Mouse (Mus musculus): Measurements from ENCODE around the gene Cstf1. TPM values are rescaled to one million over a fixed set of nuclear protein-coding genes. Genes with fewer than 3 reads are reported as not detected.

The Cstf1 gene
- polyA plus RNA-seq, 1 experiment from 2014 or later: 50.5 TPM

DNA sequence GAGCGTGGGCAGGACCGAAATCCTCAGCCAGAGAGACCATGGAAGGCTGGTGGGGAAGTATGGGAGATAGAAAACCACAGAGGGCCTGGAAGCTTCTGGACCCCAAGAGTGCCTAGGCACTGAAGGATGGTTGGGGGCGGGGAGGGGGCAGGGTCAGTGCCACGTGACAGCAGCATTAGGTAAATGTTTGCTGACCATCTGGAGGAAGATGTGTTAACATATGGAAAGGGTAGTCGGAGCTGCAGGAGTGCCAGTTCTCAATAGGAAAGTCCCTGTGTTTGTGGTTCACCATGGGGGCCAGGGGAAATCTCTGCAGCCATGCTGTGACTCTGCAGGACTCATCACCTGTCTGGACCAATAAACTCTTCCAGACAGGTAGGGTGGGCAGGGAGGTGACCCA is 43.4 kb downstream of the Cstf1 start:
- no peak overlapping the region for H3K4me3 ChIP-seq (ENCODE audit: low read depth, low read length)
- ATAC-seq (replicated peaks; ENCODE audit: low FRiP score) (no peak), DNase-seq (ENCODE audit: low spot score) (no peak)
- peaks cover 10% of the 10 kb centered on the region for H3K4me1 ChIP-seq (replicated peaks; ENCODE audit: control insufficient read depth, insufficient read depth, low read length)
- no peaks in the 10 kb centered on the region for H3K36me3 ChIP-seq (ENCODE audit: control insufficient read depth, insufficient read depth, low read length)
- no peak overlapping the region for H3K27ac ChIP-seq (ENCODE audit: low read depth, low read length)
- no peak overlapping the region for H3K9ac ChIP-seq (ENCODE audit: low read depth, low read length)
- 47% methylated on average over 5 of the region's 5 CpGs for WGBS
- no peaks in the 10 kb centered on the region for H3K27me3 ChIP-seq (replicated peaks; ENCODE audit: control insufficient read depth, insufficient read depth, low read length)
- no peak overlapping the region for H3K4me2 ChIP-seq
- H3K9me3 ChIP-seq (ENCODE audit: control insufficient read depth, low read length): no peaks in the 10 kb centered on the region

DNA sequence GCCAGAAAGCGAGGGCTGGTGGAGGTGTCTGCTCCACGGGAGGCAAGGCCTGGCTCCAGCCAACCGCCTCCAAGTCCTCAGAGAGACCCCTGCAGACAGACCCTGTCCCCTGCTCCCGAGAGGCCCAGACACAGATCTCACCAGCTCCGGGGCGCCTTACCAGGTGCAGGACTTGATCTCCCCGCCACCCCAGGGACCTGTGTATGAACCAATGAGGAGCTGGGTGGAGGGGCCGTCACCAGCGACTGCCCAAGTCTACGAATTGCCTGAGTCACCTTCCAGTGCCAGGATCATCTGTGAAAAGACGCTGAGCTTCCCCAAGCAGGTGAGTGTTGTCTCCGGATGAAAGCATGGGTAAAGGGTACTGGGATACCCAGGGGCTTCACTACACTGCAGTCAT is 45.7 kb downstream of the Cstf1 start:
- Histone ChIP-seq H3K9ac (ENCODE audit: low read depth, low read length) (no peak overlapping the region), H3K9me3 (ENCODE audit: control insufficient read depth, low read length) (no peaks in the 10 kb centered on the region), H3K4me3 (ENCODE audit: low read depth, low read length) (no peak overlapping the region), H3K4me1 (replicated peaks; ENCODE audit: control insufficient read depth, insufficient read depth, low read length) (peaks cover 10% of the 10 kb centered on the region), H3K27ac (ENCODE audit: low read depth, low read length) (no peak overlapping the region), H3K27me3 (replicated peaks; ENCODE audit: control insufficient read depth, insufficient read depth, low read length) (no peaks in the 10 kb centered on the region), H3K4me2 (no peak overlapping the region), H3K36me3 (ENCODE audit: control insufficient read depth, insufficient read depth, low read length) (no peaks in the 10 kb centered on the region)
- no peak for DNase-seq (ENCODE audit: low spot score)
- 64% methylated on average over 12 of the region's 12 CpGs for WGBS
- no peak for ATAC-seq (replicated peaks; ENCODE audit: low FRiP score)

DNA sequence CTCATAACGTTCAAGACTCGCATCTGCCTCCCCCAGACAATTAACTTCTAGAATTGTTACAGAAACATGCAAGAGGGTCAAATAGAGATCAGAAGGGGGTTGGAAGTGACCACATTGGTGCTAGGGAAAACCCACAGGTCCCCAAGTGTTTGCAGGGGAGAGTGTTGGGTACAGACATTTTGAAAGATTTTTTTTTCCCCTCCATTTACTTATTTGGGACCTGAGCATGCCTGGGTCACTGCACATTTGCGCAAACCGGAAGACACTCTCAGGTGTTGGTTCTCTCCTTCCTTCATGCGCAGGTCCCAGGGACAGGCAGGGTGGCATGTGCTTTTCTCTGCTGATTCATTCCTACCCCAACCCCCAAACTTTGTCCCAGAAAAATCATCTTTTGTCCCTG is 46.4 kb downstream of the Cstf1 start:
- H3K27me3 ChIP-seq (replicated peaks; ENCODE audit: control insufficient read depth, insufficient read depth, low read length): no peaks in the 10 kb centered on the region
- no peaks in the 10 kb centered on the region for H3K36me3 ChIP-seq (ENCODE audit: control insufficient read depth, insufficient read depth, low read length)
- H3K9me3 ChIP-seq (ENCODE audit: control insufficient read depth, low read length): no peaks in the 10 kb centered on the region
- ATAC-seq (replicated peaks; ENCODE audit: low FRiP score): no peak
- 90% methylated on average over 5 of the region's 5 CpGs for WGBS
- no peak overlapping the region for H3K27ac ChIP-seq (ENCODE audit: low read depth, low read length)
- no peak overlapping the region for H3K9ac ChIP-seq (ENCODE audit: low read depth, low read length)
- DNase-seq (ENCODE audit: low spot score): no peak
- H3K4me2 ChIP-seq: no peak overlapping the region
- H3K4me3 ChIP-seq (ENCODE audit: low read depth, low read length): no peak overlapping the region
- H3K4me1 ChIP-seq (replicated peaks; ENCODE audit: control insufficient read depth, insufficient read depth, low read length): peaks cover 10% of the 10 kb centered on the region

DNA sequence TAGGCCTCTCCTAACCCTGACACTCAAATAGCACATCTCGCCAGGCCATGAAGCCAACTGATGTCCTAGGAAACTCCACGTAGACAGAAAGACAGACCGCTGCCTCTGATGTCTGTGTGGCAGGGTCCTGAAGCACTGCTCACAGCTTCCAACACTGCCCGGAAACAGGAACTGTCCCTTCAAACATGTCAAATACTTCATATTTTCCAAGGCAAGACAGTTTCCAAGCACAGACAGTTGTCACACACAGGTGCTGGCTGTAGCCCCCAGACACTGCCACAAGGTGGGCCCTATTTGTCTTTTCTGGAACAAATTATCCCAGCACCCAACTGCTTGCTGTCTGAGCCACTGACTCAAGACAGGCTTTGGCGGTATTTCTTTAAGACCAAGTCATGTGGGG is 47.7 kb downstream of the Cstf1 start:
- WGBS: 75% methylated on average over 5 of the region's 5 CpGs
- H3K4me1 ChIP-seq (replicated peaks; ENCODE audit: control insufficient read depth, insufficient read depth, low read length): peaks cover 4% of the 10 kb centered on the region
- no peak overlapping the region for H3K4me2 ChIP-seq
- DNase-seq (ENCODE audit: low spot score): no peak
- H3K9me3 ChIP-seq (ENCODE audit: control insufficient read depth, low read length): no peaks in the 10 kb centered on the region
- no peaks in the 10 kb centered on the region for H3K36me3 ChIP-seq (ENCODE audit: control insufficient read depth, insufficient read depth, low read length)
- no peak overlapping the region for H3K27ac ChIP-seq (ENCODE audit: low read depth, low read length)
- H3K4me3 ChIP-seq (ENCODE audit: low read depth, low read length): no peak overlapping the region
- no peak for ATAC-seq (replicated peaks; ENCODE audit: low FRiP score)
- no peaks in the 10 kb centered on the region for H3K27me3 ChIP-seq (replicated peaks; ENCODE audit: control insufficient read depth, insufficient read depth, low read length)
- no peak overlapping the region for H3K9ac ChIP-seq (ENCODE audit: low read depth, low read length)

DNA sequence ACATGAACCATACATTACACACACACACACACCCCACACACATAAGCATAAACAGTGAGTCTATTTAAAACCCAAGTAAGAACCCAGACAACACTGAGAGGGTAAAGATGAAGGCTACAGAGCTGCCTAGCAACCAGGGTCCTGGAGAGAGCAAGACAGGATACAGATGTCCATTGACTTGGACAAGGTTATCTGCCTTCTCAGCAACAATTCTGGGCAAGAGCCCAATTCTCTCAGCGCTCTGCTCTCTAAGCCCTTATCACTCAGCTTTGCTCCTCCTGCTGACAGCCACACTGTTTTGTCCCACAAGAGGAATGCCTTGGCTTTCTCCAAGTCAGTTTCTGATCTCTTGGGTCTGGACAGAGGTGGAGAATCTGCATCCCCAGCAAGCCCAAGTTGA is 60.1 kb downstream of the Cstf1 start:
- 52% methylated on average over 1 of the region's 1 CpGs for WGBS
- H3K27ac ChIP-seq (ENCODE audit: low read depth, low read length): no peak overlapping the region
- peak; percentile 63 for ATAC-seq (replicated peaks; ENCODE audit: low FRiP score)

More for the DNA sequence above, 60.1 kb downstream of the Cstf1 start:
- H3K9me3 ChIP-seq (ENCODE audit: control insufficient read depth, low read length): no peaks in the 10 kb centered on the region
- no peaks in the 10 kb centered on the region for H3K36me3 ChIP-seq (ENCODE audit: control insufficient read depth, insufficient read depth, low read length)
- no peak overlapping the region for H3K9ac ChIP-seq (ENCODE audit: low read depth, low read length)
- no peak overlapping the region for H3K4me3 ChIP-seq (ENCODE audit: low read depth, low read length)
- H3K4me1 ChIP-seq (replicated peaks; ENCODE audit: control insufficient read depth, insufficient read depth, low read length): no peaks in the 10 kb centered on the region; the same call in 1 of the 2 replicates
- H3K27me3 ChIP-seq (replicated peaks; ENCODE audit: control insufficient read depth, insufficient read depth, low read length): no peaks in the 10 kb centered on the region
- DNase-seq (ENCODE audit: low spot score): no peak
- H3K4me2 ChIP-seq: no peak overlapping the region

Other genes starting within 250 kb of the Cstf1 start
- gene Mc3r, start 122.2 kb upstream of the Cstf1 start, polyA plus RNA-seq (2014; fragmentation: Nextera tagmentation; extraction: Ambion mirVana): 0.06 and 0.08 TPM in 2 replicates
- 56.2 and 63.7 TPM in 2 replicates for gene Fam210b, start 25.1 kb upstream of the Cstf1 start, polyA plus RNA-seq (2014; fragmentation: Nextera tagmentation; extraction: Ambion mirVana)
- gene Aurka, start 146 bp upstream of the Cstf1 start, polyA plus RNA-seq (2014; fragmentation: Nextera tagmentation; extraction: Ambion mirVana): 190 and 215 TPM in 2 replicates
- gene Cass4, start 23.1 kb downstream of the Cstf1 start, polyA plus RNA-seq (2014; fragmentation: Nextera tagmentation; extraction: Ambion mirVana): 1.1 and 1.5 TPM in 2 replicates
- 73.1 and 78.7 TPM in 2 replicates for gene Rtf2, start 69.9 kb downstream of the Cstf1 start, polyA plus RNA-seq (2014; fragmentation: Nextera tagmentation; extraction: Ambion mirVana)
- gene Gcnt7, start 87.9 kb downstream of the Cstf1 start, polyA plus RNA-seq (2014; fragmentation: Nextera tagmentation; extraction: Ambion mirVana): 1.2 and 1.3 TPM in 2 replicates
- 0.43 and 0.74 TPM in 2 replicates for gene Fam209, start 101.8 kb downstream of the Cstf1 start, polyA plus RNA-seq (2014; fragmentation: Nextera tagmentation; extraction: Ambion mirVana)
- 0.30 and 0.33 TPM in 2 replicates for gene Tfap2c, start 178.9 kb downstream of the Cstf1 start, polyA plus RNA-seq (2014; fragmentation: Nextera tagmentation; extraction: Ambion mirVana)